Mouse (Mus musculus) frontal cortex, adult 2 months (tissue): Measurements from ENCODE around the gene Gm11020. TPM values are rescaled to one million over a fixed set of nuclear protein-coding genes. Genes with fewer than 3 reads are reported as not detected.
A peak's percentile ranks its signal among the peaks of the same experiment; 100 is the strongest.
"Not testable (repeated sequence)": the region's sequence is repeated elsewhere in the genome, so short reads cannot be mapped to it uniquely, and the experiment has no call there.

Source experiments
- DNase-seq, 2 experiments: peaks; one replicate each; pipeline ENCODE4 v3.0.0; 2022; ENCODE audit warnings: low spot score in 1 of 2; ENCODE audit errors: extremely low spot score in 1 of 2
- polyA plus RNA-seq: library from polyadenylated mRNA; depleted of rRNA; stranded (reverse); fragments of >200 nt; gene quantifications from 2 replicates; pipeline ENCODE4 v1.2.3, GENCODE M21; 2012; rRNA removed

Gene Gm11020
- polyA plus RNA-seq: not detected in 2 replicates

DNA sequence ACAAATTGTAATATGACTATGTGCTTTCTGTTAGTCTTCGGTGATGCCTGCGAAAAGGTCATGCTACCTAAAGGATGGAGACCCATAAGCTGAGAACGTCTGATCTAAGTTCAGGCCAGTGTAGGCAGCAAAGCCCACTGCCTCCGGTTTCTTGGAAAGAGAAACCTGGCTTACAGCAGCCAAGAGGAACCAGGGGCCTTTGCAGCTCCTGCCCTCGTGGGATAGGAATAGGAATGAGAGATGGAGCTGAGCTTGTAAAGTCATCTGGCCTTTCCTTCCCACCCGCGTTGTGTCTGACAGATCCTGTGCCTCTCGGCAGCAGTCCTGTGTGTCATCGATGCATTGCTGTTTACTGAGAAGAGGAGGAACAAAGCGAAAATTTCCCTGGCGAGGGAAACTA lies at the start of gene Gm11020:
TSS of gene Gm11020 (plus strand) at position 301 of the 400 bp plus-strand sequence.
- not testable (repeated sequence) for DNase-seq

DNA sequence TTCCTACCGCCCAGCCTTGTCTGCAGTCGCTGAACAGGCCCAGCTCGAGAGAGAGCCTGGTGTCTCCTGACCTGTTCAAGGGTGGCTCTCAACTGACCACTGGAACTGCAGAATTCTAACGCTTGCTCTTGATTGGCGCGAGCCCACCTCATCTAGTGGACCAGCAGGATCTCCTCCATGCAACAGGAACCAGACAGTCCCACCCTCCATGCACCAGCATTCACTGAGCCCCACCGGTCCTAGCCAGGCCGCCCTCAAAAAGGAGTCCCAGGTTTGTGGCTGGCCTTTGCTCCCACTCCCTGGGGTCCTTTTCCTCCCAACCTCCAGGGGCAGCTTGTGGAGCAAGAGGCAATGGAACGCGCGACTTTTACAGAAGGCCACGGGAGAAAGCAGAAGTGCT lies 28.3 kb upstream of the Gm11020 start, which contains the start of gene Cmtm2a:
TSS of gene Cmtm2a (minus strand) at position 101 of the 400 bp plus-strand sequence.
- DNase-seq: not testable (repeated sequence)

DNA sequence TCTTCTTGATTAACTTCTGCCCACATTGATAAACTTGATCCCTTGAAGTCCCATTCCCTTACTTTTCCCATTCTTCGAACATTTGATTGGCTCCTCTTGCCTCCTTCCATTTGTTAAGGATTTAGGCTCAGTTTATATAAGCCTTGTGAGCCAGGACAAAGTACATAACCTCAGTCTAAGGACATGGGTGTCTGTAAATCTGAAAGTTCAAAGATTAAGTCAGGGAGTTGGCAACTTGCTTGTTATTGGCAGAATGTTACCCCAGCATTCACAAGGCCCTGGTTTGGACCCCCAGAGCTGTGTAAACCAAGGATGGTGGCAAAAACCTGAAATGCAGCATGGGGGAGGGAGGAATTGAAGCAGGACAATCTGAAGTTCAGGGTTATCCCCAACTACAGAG lies 27.0 kb upstream of the Gm11020 start:
- no peak for DNase-seq

DNA sequence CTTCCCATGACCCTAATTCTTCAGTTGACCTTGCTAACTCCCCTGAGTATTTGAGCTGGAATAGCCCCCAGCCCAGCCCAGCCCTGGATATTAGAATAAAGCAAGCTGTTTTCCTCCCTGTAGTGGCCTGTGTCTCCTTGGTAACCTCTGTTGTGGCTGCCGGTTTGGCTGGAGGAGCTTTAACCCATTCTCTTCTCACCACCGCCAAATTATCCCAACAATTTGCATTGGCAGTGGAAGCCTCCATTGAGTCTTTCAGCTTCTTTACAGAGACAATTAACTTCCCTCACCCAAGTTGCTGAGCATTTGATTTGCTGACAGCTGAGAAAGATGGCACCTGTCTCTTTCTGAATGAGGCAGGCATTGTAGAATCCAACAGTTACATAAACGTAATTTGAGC lies 19.8 kb upstream of the Gm11020 start:
- DNase-seq: not testable (repeated sequence)

DNA sequence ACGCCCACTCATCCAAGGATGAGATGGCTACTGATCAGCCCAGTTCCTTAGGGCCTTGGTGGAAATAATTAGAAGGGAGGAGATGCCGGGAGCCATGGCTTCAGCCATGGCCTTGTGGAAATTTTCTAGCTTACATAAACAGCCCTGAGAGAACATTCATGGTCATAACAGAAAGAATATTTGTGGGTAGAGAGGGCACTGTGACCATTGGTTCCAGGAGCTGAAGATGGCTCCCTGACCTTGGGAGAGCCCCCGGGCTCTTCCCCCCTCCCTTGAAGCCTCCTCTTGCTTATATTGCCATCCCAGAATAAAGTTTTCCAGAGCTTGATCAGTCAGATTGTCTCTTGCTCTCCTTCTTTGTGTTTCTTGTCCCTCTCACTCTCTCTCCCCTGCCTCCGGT lies 18.8 kb upstream of the Gm11020 start:
- DNase-seq: not testable (repeated sequence)

DNA sequence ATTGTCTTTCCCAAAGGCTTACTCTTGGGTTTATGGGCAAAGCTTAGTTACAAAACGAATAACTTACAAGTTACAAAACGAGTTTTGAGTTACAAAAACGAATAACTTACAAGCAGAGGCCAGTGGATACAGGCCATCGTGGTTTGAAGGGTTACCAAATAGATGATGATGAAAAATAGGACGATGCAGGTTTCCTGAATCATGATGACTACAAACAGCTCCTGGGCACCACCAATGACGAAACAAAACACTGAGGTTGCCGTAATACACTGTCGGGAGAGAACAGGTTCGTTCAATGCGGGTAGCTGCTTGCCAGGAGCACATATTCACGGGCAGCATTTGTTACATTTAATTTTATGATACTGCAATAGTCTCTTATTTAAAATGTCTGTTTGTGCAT lies 16.4 kb upstream of the Gm11020 start:
- no peak for DNase-seq

DNA sequence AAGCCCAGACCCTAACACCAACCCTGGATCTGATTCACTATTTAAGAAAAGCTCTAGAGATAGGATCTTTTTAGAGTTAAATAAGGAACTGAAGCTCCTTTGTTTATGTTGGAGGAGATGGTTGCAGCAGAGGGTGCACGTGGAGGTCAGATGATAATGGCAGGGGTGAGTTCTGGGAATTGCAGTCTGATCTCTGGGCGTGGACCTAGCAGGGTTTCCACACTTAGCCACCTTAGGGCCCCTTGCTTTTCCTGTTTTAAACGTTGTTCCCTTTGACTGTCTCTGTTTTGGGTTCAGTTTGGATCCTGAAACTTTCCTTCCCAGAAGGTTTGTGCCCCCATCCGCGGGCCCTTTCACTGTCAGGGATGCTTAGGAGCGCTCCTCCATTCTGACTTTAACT lies 13.0 kb upstream of the Gm11020 start:
- not testable (repeated sequence) for DNase-seq

DNA sequence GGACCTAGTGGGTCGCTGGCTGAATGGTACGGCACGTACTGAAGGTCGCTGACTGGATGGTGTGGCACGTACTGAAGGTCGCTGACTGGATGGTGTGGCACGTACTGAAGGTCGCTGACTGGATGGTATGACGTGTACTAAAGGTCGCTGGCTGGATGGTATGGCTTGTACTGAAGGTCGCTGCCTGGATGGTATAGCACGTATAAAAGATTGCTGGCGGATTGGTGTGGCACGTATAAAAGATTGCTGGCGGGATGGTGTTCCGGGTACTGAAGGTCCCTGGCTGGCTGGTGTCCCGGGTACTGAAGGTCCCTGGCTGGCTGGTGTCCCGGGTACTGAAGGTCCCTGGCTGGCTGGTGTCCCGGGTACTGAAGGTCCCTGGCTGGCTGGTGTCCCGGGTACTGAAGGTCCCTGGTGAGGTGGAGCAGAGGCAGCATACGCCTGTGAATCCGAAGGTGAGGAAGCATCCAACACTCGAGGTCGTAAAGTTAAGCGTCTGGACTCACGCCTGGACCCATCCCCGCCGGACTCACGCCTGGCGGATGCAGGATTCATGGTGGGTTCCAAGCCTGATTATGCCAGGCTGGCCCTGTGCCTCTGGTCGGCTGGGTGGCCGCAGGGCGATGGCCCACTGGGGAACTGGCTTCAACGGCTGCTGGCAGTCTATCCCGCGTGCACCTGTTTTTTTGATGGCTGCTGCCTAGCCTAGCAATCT lies 11.8 kb upstream of the Gm11020 start, which contains the start of the genes Gm45711 and Cmtm1:
TSS of gene Gm45711 (minus strand) at position 641 of the 715 bp plus-strand sequence.
TSS of gene Cmtm1 (minus strand) at position 705 of the 715 bp plus-strand sequence.
- DNase-seq: not testable (repeated sequence)

DNA sequence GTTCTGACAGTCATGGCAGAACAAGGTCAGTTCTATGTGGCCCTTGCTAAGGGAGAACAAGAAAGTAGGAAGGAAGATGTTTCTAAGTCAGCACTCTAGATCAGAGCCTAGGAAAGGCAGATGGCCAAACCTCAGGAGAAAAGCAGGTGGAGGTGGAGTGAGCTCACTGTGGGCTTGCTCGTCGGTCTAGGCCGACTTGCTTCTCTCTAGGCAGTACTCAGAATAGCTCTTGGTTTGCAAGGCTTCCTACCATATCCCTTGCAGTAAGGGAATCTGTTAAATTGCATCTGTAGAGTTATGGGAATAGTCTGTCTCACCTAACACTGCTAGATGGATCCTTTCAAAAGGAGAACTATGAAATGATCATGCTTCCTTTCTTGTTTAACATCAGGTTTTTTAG lies 9.3 kb upstream of the Gm11020 start:
- DNase-seq: not testable (repeated sequence)

DNA sequence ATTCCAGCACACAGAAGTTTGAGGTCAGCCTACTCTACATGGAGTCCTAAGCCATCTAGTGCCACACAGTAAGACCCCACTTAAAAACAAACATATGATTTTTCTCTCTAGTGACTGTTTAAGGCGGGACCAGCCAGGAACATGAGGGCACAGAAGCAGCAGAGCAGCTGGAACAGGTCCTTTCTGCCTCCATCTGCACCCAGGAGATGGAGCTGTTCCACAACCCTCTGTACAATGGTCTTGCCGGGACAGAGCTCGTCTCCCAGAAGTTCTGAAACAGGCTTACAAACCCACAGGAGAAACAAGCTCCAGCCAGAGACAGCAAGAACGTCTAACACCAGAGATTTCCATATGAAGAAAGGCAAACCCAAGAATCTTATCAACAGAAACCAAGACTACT lies 8.1 kb upstream of the Gm11020 start:
- DNase-seq: peak in 1 of 2 experiments; percentile 18

DNA sequence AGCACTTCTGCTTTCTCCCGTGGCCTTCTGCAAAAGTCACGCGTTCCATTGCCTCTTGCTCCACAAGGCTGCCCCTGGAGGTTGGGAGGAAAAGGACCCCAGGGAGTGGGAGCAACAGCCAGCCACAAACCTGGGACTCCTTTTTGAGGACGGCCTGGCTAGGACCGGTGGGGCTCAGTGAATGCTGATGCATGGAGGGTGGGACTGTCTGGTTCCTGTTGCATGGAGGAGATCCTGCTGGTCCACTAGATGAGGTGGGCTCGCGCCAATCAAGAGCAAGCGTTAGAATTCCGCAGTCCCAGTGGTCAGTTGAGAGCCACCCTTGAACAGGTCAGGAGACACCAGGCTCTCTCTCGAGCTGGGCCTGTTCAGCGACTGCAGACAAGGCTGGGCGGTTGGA lies 563 bp downstream of the Gm11020 start, which contains the start of gene Cmtm2b:
TSS of gene Cmtm2b (plus strand) at position 301 of the 400 bp plus-strand sequence.
- DNase-seq: not testable (repeated sequence)

DNA sequence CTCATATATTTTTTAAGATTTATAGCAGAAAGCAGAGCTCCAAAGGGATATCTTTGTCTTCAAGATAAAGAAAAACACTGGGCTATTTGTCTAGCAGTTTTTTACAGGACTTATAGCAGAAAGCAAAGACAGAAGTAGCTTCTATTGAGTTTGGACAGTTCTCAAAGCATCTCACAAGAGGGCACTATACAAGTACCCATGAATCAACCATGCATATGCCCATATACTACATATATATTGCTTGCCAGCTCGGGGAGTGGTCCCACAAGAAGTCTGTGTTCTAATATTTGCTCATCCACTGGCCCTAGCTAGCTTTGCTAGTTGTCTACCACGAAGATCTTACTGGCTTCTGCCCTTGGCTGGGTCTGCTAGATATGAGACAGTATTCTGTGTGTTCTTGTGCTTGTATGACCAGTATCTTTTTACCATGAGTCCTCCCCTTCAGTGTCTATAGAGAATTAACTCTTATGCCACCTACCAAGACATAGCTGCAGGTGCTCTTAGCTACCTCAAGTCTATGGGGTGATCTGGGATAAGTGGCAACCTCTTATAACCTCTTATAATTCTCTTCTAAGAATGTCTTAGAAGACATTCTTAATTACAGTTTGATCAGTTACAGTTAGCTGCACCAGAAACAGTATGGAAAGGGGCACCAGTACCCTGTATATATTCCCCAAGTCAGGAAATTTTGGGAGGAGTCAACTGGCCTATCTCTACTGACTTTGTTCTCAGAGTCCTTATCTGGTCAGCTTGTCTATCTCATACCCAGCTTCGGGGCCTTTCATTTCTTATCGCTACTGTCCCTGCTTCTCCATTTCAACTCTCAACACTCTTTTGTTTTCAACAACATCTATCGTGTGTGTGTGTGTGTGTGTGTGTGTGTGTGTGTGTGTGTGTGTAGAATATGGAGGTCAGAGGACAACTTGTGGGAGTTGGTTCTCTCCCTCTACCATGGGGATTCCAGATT lies 11.6 kb downstream of the Gm11020 start:
- DNase-seq: no peak

DNA sequence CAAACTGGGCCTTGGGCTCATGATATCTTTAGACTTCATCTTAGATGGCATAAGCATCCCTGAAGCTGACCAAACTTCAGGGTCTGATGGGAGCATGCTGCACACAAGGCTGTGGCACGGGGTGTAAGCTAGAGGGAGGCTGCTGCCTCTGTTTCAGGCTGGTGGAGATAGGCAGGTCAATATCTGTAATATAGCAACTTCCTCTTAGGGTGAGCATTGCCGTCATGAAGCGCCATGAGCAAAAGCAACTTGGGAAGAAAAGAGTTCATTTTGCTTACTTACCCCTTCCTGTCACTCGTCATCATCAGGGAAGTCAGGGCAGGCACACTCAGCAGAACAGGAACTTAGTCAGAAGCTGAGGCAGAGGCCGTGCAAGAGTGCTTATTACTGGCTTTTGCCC lies 12.4 kb downstream of the Gm11020 start:
- DNase-seq: no peak

DNA sequence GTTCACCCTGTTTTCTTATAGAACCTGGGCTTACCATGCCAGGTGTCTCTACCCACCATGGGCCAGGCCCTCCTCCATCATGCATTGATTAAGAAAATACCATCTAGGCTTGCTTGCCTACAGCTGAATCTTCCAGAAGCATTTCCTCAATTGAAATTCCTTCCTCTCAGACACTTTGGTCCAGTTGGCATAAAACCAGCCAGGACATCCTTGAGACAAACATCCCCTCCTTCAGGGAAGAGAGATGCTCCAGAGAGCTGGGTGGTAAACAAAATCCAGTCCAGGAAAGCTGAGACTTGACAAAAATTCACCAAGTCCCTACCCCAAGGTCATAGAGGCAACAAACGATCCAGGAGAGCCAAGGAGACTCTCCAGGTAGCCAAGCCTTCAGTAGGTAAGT lies 12.8 kb downstream of the Gm11020 start:
- DNase-seq: no peak

DNA sequence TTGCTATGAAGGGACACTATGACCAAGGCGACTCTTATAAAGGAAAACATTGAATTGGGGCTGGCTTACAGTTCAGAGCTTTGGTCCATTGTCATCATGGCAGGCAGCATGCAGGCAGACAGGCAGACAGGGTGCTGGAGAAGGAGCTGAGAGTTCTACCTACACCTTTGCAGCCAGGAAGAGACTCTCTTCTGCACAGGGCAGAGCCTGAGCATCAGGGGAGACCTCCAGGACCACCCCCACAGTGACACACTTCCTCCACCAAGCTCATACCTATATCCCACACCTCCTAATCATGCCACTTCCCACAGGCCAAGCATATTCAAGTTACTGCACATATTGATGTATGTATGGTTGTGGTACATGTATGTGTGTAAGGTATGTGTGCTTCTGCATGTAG lies 15.4 kb downstream of the Gm11020 start:
- DNase-seq: no peak

DNA sequence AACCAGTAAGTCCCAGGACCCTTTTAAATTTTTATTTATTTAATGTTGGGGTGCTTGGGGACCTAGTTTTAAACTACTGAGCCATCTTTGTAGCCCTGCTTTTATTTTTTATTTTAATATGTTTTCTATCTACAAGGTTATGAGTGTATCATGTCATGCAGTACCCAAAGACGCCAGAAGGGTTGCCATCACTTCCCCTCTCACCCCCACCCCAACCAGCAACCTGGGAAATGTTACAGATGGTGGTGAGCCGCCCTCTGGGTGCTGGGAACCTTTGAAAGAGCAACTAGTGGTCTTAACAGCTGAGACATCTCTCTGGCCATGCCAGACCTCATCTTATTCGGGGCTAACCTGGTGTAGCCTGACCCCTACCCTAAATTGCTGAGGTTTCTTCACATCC lies 16.5 kb downstream of the Gm11020 start:
- DNase-seq: no peak

DNA sequence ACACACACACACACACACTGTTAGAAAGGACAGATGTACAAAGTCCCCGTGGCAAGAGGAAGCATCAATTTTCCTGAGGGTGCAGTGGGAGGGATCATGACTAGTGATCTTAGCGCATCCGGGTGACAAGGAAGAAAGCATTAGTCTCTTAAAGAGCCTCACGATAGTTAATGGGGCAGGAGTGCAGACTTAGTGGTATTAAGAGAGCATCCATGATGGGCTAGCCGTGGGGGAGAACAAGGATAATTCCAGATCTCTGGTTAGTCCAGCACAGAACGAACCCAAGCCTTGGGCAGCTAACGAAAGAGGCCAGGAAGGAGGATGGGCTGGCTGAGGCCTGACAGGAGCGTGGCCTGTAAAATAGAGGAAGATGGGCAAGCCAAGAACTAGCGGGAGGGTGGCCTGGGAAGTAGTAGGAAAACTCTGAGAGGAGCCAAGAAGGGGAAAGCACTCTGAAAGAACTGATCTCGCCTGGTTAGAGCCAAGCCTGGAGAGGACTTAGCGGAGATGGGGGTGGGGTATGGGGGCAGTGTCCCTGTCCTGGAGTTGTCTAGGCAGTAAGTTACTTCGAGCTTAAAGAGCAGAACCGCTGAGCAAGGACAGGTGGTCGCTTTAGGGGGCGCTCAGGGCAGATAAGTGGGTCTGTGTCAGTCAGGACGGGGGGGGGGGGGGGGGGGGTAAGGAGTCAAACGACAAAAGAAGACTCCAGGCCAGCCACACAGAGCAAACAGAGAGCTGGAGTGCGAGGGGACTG lies 18.0 kb downstream of the Gm11020 start, which contains the start of gene Cmtm3:
TSS of gene Cmtm3 (plus strand) at position 182 of the 754 bp plus-strand sequence.
- peak in 1 of 2 experiments; percentile 30 for DNase-seq

DNA sequence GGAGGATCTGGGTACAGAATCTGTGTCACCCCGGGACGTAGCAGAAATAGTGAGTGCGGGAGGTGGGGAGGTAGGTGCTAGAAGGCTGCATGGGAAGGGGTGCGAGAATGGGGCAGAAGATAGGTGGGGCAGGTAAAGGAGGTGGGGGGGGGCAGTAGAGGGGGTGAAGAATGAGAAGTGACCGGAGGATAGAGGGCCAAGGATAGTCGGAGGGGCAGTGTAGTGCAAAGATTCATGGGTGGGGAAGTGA lies 18.5 kb downstream of the Gm11020 start:
- no peak for DNase-seq

DNA sequence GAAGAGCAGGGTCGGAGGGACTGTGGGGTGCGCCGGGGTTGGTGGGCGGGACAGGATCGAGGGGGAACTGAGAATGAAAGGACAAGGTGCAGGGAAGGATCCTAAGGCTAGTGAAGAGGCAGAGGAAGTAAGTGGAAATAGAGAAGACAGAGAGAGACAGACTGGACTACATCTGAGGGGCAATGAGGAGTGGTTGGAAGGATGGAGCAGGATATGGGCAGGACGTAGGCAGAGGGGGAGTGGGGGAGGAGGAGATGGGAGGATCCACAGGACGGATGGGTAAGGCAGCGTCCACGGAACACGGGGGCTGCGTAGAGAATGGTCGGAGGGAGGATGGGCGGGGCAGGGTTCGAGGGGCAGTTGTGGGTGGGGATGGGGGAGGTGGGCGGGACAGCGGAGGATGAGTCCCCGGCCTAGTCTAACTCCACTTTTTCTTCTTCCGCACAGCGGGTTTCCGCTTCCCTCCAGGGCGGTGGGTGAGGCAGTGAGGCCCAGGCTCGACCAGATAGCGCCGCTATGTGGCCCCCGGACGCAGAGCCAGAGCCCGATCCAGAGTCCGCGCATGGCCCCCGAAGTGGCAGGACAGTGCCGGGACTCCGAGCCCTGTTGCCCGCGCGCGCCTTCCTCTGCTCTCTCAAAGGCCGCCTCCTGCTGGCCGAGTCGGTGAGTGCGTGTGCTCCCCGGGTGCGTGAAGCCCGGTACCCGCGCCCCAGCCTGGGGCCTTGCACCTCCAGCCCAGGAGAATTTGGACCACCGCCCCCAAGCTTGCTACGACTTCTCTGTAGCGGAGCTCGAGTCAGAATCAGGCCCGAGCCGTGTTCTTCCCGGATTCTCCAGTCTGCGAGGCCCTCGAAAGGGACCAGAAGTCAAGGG lies 19.1 kb downstream of the Gm11020 start:
- peak; percentile 27 to 56 for DNase-seq
